Mouse (Mus musculus) right cerebral cortex, postnatal 14 days (tissue): ENCODE data around the gene Acsl6.
A peak's percentile ranks its signal among the peaks of the same experiment; 100 is the strongest.

ENCODE experiments used
- DNase-seq: peaks from one replicate; pipeline ENCODE4 v3.0.0; 2022

Acsl6 gene

DNA sequence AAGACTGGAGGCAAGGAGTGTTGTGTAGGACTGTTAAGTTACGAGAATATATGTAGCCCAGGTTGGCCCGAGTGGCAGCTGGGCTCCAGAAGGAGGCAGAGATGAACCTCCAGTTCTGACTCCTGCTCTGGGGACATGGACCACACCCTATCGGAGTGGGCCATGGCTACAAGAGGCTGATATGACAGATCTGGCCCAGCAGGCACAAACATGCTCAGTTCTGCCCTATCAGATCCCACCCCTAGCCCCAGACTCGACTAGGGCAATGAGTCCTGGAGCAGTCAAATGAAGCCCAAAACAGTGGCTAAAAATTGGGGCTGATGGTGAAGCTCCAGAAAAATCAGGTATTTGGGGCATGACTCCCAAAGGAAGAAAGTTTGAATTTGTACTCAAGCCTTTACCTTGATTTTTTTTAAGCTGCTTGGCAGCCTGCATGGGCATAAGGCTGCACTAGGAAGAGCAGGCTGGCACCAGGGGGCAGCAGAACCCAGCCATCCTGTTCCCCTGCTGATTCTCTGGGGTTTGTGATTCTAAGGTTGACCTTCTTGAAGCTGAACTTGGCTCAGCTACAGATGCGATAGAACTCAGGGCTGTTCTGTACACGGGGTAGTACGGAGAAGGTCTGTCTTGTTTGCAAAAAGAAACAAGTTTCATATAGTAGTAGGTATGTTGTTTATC lies 3.7 kb downstream of the Acsl6 start:
- peak; percentile 50 for DNase-seq

DNA sequence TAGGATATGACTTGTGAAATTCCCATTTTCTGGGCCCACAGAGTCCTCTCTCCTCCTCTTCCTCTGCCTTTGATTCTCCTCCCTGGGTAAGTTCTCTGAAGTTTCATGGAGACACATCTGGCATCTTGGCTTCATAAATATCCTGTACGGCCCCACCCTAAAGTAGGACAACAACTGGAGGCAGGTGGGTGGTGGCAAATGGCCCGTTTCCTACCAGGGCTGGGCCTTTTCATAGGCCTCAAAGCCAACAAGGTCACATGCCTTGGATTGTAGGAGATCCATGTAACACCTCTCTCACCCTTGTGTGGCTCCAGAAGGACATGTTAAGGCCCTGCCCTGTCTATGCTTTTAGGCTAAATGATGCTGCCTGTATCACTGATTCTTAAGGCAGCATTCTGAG lies 7.0 kb downstream of the Acsl6 start:
- no peak for DNase-seq

DNA sequence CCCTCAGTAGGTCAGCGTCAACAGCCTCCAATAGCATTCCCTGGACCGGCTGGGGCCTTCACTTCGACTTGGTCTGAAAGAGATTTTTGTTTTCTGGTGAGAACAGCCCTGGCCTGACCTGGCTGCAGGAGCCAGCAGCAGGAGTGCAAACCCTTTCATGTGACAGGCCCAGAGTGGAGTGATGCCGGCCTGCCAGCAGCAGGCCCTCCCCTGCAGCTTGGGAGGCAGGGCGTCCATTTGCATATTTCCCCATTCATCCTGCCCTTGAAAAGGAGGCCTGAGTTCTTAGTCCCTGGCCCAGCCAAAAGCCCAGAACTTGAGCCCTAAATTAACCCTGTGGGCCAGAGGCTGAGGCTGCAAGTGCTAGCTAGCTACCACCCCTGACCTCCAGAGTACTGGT lies 8.4 kb downstream of the Acsl6 start:
- peak; percentile 19 for DNase-seq

DNA sequence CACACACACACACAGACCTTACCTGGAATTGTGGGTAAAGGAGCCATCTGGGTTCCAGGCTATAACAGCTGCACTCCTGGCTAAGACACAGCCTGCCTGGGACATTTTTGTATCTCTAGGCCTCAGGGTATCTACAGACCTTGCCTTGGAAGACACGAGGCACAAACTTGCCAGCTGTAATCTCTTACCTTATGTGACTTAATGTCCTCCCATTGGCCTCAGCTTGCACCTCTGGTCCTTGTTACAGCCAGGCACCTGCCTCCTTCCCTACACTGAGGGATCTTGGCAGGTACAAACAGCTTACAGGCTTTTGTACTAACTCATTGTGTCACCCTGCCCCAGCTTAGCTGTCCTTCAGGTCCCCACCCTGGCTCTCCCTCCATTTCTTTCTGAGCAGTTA lies 9.0 kb downstream of the Acsl6 start:
- DNase-seq, result no peak

DNA sequence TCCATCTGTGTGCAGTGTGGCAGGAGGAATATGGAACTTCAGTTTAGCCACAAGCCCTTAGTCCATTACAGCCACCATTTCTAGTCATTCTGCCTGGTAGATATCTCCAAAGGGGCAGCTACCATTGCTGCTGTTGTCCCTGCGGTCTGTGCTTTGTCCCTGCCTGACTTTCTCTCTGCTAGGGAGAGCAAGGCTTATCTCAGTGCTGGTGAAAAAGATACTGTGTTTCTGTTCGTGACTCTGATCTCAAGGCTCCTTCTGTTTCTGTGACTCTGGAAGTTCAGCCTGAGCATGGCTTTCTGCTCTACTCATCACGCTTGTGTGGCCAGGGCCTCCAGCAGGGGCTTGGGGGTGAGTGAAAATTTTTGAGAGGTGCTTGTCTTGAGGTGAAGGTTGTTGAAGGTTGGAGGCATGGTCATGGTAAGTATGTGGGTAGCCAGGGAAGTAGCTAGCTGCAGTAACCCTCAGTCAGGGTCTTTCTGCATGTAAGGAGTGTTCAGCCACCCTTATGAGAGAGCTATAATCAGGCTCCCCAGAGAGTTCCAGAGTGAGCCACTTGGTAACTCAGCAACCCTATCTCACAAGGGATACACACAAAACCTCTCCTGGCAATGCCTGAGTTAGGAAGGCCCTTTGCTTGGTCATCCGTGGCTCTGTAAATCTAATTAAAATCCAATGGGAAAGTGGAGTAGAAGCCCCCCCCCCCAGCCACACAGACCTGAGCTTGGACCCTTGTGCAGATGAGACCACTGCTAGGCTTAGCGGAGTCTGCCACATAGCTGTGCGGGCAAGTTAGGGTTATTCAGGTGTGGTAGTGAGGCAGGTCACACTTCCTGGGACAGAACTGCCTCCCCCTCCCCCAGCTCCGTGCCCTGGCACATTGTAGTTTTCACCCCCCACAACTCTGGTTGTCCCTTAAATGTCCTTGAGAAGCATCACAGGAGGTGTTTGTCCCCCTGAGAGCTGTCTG lies 10.1 kb downstream of the Acsl6 start:
- no peak for DNase-seq

DNA sequence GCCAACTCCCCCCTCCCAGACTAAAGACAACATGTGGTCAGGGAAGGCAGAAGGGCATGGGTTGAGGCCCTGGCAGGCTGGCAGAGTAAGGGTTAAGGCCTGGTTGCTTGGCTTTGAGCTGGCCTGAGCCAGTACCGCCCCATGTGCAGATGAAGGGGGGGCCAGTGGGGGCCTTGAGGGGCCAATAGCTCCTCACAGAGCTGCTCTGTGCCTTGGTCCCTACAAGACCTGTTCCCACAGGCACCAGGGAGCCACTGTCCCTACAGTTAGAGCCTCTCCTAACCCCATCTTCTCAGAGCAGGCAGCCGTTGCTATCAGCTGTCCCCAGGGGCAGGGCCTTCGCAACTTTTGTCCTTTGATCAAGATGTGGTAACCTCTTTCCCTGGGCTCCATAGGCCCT lies 11.1 kb downstream of the Acsl6 start:
- peak; percentile 23 for DNase-seq

DNA sequence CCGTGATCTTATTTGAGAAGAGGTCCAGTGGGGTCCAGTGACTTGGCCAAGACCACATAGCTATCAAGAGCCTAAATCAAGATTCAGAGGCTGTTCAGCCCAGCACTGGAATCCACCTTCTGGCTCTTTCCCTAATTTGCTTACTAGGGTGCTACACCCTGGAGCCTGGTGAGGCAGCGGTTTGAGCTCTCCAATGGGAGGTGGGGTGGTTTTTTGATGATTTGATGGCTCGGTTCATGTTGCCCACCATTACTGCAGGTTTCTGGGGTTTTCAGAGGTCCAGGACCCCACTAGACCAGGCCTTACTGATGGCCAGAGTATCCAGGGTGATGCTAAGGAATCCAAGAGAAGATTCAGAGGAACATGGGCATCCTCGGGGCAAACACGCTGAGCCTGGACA lies 11.7 kb downstream of the Acsl6 start:
- DNase-seq, result no peak

DNA sequence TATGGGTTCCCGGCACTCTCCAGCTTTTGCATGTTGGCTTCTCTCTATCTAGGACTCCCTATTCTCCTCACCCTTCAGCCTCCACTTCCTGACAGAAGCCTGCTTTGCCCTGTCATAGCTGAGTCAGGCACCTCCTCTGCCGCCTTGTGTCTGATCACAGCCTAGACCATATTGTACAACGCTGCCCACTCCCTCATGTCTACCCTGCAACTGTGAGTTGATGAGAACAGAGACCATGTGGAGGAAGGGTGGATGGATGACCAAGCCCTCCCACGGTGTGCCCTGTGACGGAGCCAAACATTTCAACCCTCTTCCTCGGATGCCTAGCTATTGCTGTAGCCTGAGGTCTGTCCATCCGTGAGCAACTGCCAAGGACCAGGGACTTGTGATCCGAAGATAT lies 13.8 kb downstream of the Acsl6 start:
- no peak for DNase-seq

DNA sequence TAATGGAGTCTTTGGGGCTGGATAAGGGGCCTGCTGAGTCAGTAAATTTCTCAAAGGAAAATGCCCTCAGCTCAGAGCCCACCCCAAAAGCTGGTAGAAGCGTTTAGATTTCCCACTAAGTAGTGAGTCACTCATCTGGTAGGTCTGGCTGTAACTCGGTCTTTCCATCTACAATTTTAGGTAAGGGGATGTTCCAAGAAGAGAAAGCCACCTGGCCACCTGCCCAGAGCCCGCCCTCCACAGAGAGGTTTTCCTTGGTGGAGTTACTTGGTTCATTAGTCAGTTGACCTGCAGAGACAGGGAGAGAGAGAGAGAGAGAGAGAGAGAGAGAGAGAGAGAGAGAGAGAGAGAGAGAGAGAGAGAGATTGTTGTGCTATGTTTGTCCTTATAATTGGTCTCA lies 14.2 kb downstream of the Acsl6 start:
- DNase-seq, result no peak

DNA sequence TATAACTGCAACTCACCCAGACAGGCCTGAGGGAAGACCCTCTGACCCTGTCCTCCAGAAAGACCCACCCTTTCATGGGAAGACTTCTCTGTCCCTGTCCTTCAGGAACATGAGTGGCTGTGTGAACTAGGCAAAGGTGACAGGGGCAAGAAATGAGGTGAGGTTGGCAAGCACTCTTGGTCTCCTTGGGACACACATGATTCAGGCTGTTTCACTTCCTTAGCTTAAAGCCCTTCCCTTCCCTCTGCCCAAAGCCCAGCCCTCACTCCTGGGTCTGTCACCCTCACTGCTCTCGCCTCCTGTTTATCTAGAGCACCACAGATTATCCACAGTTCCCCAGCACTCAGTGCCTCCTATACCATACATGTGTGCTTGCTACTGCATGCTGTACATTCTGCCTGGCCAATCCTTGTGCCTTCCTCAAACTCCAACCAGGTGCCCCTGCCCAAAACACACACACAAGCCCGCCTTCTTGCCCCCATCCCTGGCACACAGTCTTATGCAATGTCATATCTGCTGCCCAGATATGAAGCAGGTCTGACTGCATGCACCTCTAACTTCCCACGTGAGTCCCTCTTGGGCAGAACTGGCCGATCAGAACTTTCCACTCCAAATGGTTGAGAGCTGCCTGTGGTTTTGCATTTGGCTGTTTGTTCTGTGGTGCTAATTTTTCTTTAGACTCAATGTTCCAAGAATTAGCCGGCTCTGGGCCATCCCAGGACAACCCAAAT lies 18.4 kb downstream of the Acsl6 start:
- no peak for DNase-seq

DNA sequence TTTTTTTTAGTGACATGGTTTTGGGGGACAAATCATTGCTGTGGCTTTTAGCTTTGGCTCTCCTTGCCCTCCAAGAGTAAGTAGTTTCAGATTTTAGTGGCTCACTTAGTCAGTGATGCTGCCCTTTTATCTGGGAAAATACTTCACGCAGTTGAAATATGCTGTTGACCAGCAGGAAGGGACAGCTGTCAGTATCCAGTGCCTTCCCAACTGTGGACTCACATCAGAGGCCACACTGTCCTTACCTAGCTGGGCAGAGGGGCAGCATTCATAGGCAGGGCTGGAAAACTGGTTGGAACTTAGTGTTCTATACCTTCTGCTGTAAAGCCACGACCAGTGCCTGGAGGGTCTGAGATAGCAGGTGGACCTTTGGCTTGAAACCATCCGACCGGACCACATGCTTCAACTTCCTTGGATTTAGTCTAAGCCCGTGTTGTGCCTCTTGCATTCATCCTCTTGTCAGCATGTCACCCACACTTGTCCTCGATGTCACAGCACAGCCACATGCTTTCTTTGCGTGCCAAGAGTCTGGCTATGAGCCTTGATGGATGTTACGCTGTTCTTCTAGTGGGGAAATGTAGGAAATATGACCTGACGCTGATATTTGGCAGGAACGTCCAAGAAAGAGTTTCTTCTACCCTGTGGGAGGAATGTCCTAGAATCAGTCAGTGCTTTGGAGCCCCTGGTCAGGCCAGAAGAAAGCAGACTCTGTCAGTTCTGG lies 28.0 kb downstream of the Acsl6 start:
- no peak for DNase-seq

DNA sequence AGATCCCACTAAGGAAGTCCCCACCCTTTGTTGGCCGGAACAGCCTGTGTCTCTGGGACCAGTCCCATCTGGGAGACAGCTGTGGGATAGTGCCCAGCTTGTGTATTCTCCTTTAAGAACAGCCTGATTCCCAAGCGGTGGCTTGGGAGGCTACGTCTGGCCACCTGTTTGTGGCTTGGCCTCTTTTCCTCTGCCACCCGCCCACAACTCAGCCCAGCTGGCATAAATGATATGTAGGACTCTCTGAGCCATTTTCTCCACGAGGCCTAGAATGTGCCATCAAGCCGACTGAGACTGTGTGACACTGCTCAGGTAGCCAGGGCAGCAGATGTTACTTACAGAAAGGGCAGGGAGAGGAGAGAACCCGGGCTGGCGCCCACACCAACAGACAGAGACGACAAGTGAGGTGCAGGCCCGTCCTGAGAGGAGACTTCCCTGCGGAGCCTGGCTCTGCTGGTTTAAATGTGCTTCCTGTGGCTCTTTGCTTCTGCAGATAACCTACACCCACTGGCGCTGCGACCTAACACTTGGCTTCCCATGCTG lies 32.6 kb downstream of the Acsl6 start:
- peak; percentile 28 for DNase-seq

DNA sequence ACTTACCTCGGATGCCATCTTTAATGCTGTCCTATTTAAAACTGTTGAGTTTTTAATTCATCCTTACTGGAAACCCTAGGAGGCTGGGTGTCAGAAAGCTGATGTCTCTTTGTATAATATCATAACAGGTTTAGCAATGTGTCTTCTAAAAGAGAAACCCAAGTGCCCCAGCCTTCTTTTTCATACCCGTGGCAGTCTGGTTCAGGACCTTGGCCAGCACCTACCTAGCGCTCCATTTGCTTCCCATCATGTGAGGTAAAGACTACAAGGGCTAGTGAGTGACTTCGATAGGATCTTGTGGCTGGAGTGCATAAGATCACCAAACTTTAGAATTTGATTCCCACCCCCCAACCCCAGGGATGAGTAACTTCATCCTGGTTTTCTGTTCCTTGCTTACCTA lies 40.1 kb downstream of the Acsl6 start:
- no peak for DNase-seq

DNA sequence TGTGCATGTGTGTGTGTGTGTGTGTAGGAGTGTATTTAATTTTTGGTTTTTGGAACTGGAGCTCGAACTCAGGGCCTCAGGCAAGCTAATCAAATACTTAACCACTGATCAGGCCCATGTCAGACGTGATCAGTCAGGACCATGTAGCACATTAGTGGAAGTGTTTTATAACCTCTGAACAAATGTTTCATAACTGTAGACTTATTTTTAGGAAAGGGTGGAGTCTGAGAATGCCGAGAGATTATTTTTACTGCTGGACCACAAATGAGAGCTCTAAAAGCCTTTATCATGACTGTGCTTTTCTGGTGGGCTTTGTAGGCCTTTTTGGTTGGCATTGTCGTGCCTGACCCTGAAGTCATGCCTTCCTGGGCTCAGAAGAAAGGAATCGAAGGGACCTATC lies 48.1 kb downstream of the Acsl6 start:
- no peak for DNase-seq

DNA sequence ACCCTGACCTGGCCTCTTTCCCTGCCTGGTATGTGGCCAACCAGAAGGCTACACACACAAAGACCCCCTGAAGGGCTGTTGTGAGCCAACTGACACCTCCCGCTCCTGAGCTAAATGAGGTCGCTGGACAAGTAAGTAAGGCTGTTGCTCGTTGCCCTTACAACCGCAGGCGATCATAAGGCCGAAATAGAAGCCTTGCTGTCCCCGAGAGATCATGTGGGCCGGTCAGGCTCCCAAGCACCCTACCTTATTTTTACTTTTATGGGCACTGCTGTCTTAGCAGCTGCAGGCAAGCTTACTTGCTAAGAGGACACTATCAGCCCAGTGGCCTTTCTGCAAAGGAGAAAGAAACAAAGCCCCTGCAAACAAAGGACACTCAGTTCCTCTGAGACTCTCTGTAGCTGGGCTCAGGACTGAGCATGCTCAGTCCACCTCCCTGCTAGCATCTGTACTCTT lies 49.6 kb downstream of the Acsl6 start:
- no peak for DNase-seq

DNA sequence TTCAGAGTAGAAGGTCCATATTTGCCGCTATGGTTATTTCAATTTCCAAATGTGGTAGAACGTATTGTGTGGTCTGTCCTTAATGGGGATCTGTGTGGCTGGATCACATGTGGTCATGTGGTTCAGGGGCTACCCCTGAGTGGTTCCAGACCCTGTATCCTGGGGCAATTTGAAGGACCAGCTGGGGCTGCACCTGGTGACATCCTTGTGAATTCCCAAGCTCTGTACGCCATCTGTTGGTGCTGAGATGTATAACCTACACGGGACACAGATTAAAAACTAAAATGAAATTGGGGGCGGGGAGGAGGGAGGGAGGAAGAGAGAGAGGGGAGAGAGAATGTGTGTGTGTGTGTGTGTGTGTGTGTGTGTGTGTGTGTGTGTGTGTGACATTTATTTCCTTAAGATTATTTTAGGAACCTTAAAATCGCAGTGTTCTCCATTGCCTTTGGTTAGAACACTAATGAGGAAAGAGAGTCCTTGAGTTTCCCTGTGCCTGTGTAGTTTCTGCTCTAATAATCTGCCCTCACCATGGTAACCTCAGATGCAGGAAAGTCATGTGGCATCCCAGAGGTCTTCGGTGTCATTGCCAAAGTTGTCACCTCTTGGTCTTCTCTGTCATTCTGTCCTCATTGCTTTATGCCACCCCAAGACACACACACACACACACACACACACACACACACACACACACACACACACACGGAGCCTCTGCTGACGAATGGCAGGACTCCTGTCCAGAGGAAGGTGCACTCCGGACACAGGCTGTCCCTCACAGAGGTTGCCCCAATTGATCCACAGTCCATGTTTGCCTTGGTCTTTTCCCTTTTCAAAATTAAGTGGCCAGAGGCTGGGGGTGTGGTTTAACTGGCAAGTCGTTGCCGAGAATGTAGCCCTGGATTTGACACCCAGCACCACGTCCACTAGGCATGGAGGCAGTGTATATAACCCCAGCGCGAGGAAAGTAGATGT lies 51.3 kb downstream of the Acsl6 start:
- no peak for DNase-seq

DNA sequence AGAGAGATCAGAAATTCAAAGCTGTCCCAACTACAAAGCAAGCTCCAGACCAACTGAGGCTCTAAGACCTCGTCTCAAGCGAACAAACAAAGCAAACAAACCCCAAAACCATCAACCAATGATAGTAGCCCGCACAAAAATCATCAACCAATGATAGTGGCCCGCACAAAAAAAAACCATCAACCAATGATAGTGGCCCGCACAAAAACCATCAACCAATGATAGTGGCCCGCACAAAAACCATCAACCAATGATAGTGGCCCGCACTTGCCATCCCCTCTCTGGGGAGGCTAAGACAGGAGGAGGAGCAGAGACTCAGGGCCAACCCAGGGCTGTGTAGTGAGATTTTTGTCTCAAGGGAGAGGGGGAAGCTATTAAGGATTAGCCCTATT lies 52.0 kb downstream of the Acsl6 start:
- DNase-seq, result no peak

DNA sequence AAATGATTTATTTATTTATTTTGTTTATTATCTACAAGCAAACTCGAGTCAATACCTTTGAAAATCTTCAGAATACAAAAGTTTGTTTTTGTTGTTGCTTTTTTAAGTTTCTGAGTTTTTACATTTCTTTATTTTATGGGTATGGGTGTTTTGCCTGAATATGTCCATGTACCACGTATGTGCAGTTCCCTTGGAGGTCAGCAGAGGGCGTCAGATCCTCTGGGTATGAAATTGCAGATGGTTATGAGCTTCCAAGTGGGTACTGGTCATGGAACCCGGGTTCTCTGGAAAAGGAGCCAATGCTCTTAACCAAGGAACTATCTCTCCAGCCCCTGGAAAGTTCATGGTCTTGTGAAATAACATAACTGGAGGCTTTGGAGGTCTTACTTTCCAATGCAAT lies 53.1 kb downstream of the Acsl6 start:
- DNase-seq, result no peak

DNA sequence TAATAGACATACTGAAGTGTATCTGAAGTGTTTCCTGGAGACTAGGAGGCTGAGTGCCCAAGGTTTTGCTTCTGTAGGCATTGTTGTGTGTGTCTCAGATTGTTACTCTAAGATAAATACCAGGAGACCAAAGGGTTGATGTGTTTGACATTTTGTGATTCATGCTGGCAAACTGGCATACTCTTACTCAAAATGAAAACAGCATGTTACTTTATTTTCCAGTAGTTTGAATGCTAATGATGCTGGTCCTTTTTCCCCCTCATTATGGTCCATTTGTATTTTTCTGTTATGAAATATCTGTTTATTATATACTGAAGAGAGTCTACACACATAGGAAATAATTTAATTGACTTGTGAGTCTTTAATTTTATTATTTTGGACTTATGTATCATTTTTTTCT lies 69.0 kb downstream of the Acsl6 start:
- no peak for DNase-seq

DNA sequence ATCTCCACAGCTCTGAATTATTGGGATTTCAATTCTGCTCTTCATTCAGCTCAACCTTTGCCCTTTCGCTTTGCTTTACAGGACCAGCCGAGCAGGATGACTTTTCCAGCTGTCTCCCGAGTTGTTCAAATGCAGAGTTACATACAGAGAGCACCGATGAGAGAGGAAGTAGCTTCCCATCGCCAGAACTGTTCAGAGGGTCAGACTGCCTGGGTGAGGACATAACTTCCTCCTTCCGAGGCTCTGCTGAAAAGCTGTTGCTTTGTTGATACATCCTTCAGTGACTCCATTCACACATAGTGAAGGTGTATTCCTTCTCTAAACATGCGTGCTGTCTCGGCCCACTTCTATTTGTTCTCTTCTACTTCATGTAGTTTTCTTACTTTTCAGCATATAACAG lies 86.8 kb downstream of the Acsl6 start:
- no peak for DNase-seq

DNA sequence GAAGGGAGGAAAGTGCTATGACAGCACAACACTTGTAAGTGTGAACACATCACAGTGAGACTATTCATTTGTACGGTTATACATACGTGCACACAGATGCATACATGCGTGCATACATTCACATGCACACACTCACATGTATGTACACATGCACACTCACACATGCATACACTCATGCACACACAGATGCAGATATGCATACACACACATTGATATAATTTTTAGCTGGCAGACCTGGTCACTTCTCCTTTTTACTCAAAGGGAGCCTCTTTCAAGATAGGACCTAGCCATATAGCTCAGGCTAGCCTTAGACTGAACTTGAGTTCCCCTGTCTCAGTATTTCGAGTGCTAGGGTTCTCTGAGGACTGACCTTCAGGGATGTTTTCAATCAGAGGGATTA lies 87.7 kb downstream of the Acsl6 start:
- DNase-seq, result no peak
